Mouse (Mus musculus): Measurements from ENCODE around the gene Hist2h2aa2. TPM values are rescaled to one million over a fixed set of nuclear protein-coding genes. Genes with fewer than 3 reads are reported as not detected.
"Not testable (repeated sequence)": the region's sequence is repeated elsewhere in the genome, so short reads cannot be mapped to it uniquely, and the experiment has no call there.

The Hist2h2aa2 gene
- 100 to 1,000 TPM; 666 to 717 TPM for total RNA-seq (2021)
- long read RNA-seq, experiment 1, transcript Hist2h2aa2-201 (1 exons, 528 nt): major isoform, 16 of 16 reads
- long read RNA-seq, experiment 1, partial matches to known transcripts: 0 of 16 reads
- long read RNA-seq, experiment 1, other reads (novel, unspliced or antisense): 0 of 16 reads
- long read RNA-seq, experiment 2, transcript Hist2h2aa2-201 (1 exons, 528 nt): major isoform, 18 of 18 reads
- long read RNA-seq, experiment 2, partial matches to known transcripts: 0 of 18 reads
- long read RNA-seq, experiment 2, other reads (novel, unspliced or antisense): 0 of 18 reads

GRCm38 (mm10) chr3:96239949-96240798 is at the start of gene Hist2h2aa2:
Gene Hist2h2aa2, minus strand, starts transcription at chr3:96240276.
- peak; percentile 88 for DNase-seq

GRCm38 (mm10) chr3:96289201-96289600 is 49.1 kb upstream of the Hist2h2aa2 start:
- no peak for DNase-seq

- not testable (repeated sequence) for DNase-seq
These were observed 47.3 kb upstream of the Hist2h2aa2 start for GRCm38 (mm10) chr3:96287334-96287733.

- no peak for DNase-seq
These were observed 44.4 kb upstream of the Hist2h2aa2 start for GRCm38 (mm10) chr3:96284457-96284856.

GRCm38 (mm10) chr3:96280660-96281059 is 40.6 kb upstream of the Hist2h2aa2 start:
- no peak for DNase-seq

- peak; percentile 93 for DNase-seq
These were observed 37.9 kb upstream of the Hist2h2aa2 start for GRCm38 (mm10) chr3:96277800-96278624.

GRCm38 (mm10) chr3:96277428-96277799 is 37.3 kb upstream of the Hist2h2aa2 start:
- DNase-seq: no peak

GRCm38 (mm10) chr3:96273591-96274465 is 33.8 kb upstream of the Hist2h2aa2 start:
- DNase-seq: no peak

GRCm38 (mm10) chr3:96269511-96270474 is 29.7 kb upstream of the Hist2h2aa2 start, which contains the start of gene Hist2h2bb:
Gene Hist2h2bb, plus strand, starts transcription at chr3:96269752.
- DNase-seq: peak; percentile 68

- DNase-seq: not testable (repeated sequence)
These were observed 28.8 kb upstream of the Hist2h2aa2 start for GRCm38 (mm10) chr3:96268776-96269378.

- peak; percentile 66 for DNase-seq
These were observed 28.1 kb upstream of the Hist2h2aa2 start, which contains the start of gene Hist2h3b for GRCm38 (mm10) chr3:96268051-96268775. Gene Hist2h3b, plus strand, starts transcription at chr3:96268654.

GRCm38 (mm10) chr3:96267541-96267940 is 27.5 kb upstream of the Hist2h2aa2 start:
- DNase-seq: no peak

- no peak for DNase-seq
These were observed 26.1 kb upstream of the Hist2h2aa2 start for GRCm38 (mm10) chr3:96266132-96266710.

GRCm38 (mm10) chr3:96264404-96264949 is 24.4 kb upstream of the Hist2h2aa2 start:
- DNase-seq: no peak

- peak; percentile 29 for DNase-seq
These were observed 23.7 kb upstream of the Hist2h2aa2 start for GRCm38 (mm10) chr3:96263558-96264403.

- peak; percentile 85 for DNase-seq
These were observed 23.0 kb upstream of the Hist2h2aa2 start, which contains the start of gene Hist2h4 for GRCm38 (mm10) chr3:96262979-96263550. Gene Hist2h4, minus strand, starts transcription at chr3:96263311.
